Mouse (Mus musculus) hindbrain, embryonic 15.5 days (tissue): ENCODE data around the gene Xrcc6. TPM values are rescaled to one million over a fixed set of nuclear protein-coding genes. Genes with fewer than 3 reads are reported as not detected.

Experiments used
- ATAC-seq: fragments of 200-750 bp; cut with Nextera tagmentation; 2 replicates; pipeline ENCODE4 v1.8.0; 2017; ENCODE audit warnings: low read depth, moderate number of reproducible peaks, moderate TSS enrichment; ENCODE audit not compliant: low FRiP score
- H3K27ac ChIP-seq: fragments of 300-500 bp; sonication (generic); replicated peaks from 2 replicates; pipeline ENCODE4 v1.5.1; 2015; ENCODE audit warnings: mild to moderate bottlenecking, inconsistent platforms
- H3K27me3 ChIP-seq: fragments of 300-500 bp; sonication (generic); 2 replicates; pipeline ENCODE4 v1.6.1; 2015; ENCODE audit warnings: control low read depth, inconsistent platforms
- H3K36me3 ChIP-seq: fragments of 300-500 bp; sonication (generic); 2 replicates; pipeline ENCODE4 v1.6.1; 2015; ENCODE audit warnings: control low read depth, inconsistent platforms
- H3K4me1 ChIP-seq: fragments of 300-500 bp; sonication (generic); replicated peaks from 2 replicates; pipeline ENCODE4 v1.6.1; 2015; ENCODE audit warnings: control low read depth, inconsistent platforms
- H3K4me2 ChIP-seq: fragments of 300-500 bp; sonication (generic); 2 replicates; pipeline ENCODE4 v1.6.1; 2015; ENCODE audit warnings: moderate library complexity, mild to moderate bottlenecking, inconsistent platforms
- H3K4me3 ChIP-seq: fragments of 300-500 bp; sonication (generic); 2 replicates; pipeline ENCODE4 v1.5.1; 2015; ENCODE audit warnings: mild to moderate bottlenecking, inconsistent platforms
- H3K9ac ChIP-seq: fragments of 300-500 bp; sonication (generic); 2 replicates; pipeline ENCODE4 v1.6.1; 2015; ENCODE audit warnings: inconsistent platforms
- H3K9me3 ChIP-seq: fragments of 300-500 bp; sonication (generic); 2 replicates; pipeline ENCODE4 v1.6.1; 2016; ENCODE audit warnings: control low read depth, inconsistent platforms
- WGBS: fragments of 180-500 bp; shearing (Covaris S2); methylation state at CpG from one replicate; pipeline ENCODE4 v1.1.7; 2015; 5-methylcytosine and 5-hydroxymethylcytosine counted together
- polyA plus RNA-seq: library from polyadenylated mRNA; unstranded; fragments of >200 nt; fragmentation: Nextera tagmentation; extraction: Ambion mirVana; gene quantifications from 2 replicates; pipeline ENCODE4 v1.2.1, GENCODE M21; 2015

Gene Xrcc6
- polyA plus RNA-seq, 1 experiment from 2014 or later = 43.4 TPM

- Histone ChIP-seq H3K4me2 (peak within 1 kb of the TSS; percentile 49), H3K36me3 (no peaks in the 10 kb centered on the region), H3K4me3 (peak within 1 kb of the TSS; percentile 27), H3K4me1 (no peaks in the 10 kb centered on the region; the same call in 1 of the 2 replicates), H3K9me3 (no peaks in the 10 kb centered on the region), H3K27ac (no peak within 1 kb of the TSS), H3K9ac (no peak within 1 kb of the TSS), H3K27me3 (peaks cover 41% of the 10 kb centered on the region)
- whole genome bisulfite sequencing = 25% methylated on average over 38 of the region's 40 CpGs
- no peak for ATAC-seq
Observed at GRCm38 (mm10) chr15:82069898-82070297, 82.3 kb downstream of the Xrcc6 start, which contains the start of gene Mei1. Gene Mei1 (plus strand): TSS chr15:82069996.

GRCm38 (mm10) chr15:82071816-82072469 is 84.3 kb downstream of the Xrcc6 start:
- H3K9ac ChIP-seq = no peak overlapping the region
- H3K4me2 ChIP-seq = no peak overlapping the region
- H3K27me3 ChIP-seq = peaks cover 41% of the 10 kb centered on the region
- WGBS = 93% methylated on average over 26 of the region's 26 CpGs
- H3K4me3 ChIP-seq = no peak overlapping the region
- H3K4me1 ChIP-seq = no peaks in the 10 kb centered on the region; the same call in 1 of the 2 replicates
- H3K27ac ChIP-seq = no peak overlapping the region
- no peak for ATAC-seq
- H3K36me3 ChIP-seq = no peaks in the 10 kb centered on the region
- no peaks in the 10 kb centered on the region for H3K9me3 ChIP-seq

GRCm38 (mm10) chr15:82073490-82073889 is 85.9 kb downstream of the Xrcc6 start:
- Histone ChIP-seq H3K36me3 (no peaks in the 10 kb centered on the region), H3K9me3 (no peaks in the 10 kb centered on the region), H3K4me3 (no peak overlapping the region), H3K27me3 (peaks cover 36% of the 10 kb centered on the region), H3K4me2 (no peak overlapping the region), H3K9ac (no peak overlapping the region), H3K27ac (no peak overlapping the region), H3K4me1 (no peaks in the 10 kb centered on the region; the same call in 1 of the 2 replicates)
- no peak for ATAC-seq
- 87% methylated on average over 7 of the region's 7 CpGs for WGBS

- H3K4me2 ChIP-seq = no peak overlapping the region
- no peak overlapping the region for H3K4me3 ChIP-seq
- ATAC-seq = no peak
- WGBS = 67% methylated on average over 10 of the region's 10 CpGs
- H3K9me3 ChIP-seq = no peaks in the 10 kb centered on the region
- no peaks in the 10 kb centered on the region for H3K36me3 ChIP-seq
- H3K27me3 ChIP-seq = no peaks in the 10 kb centered on the region
- no peak overlapping the region for H3K27ac ChIP-seq
- H3K4me1 ChIP-seq = no peaks in the 10 kb centered on the region
- no peak overlapping the region for H3K9ac ChIP-seq
Observed at GRCm38 (mm10) chr15:82079883-82080282, 92.2 kb downstream of the Xrcc6 start.

- no peaks in the 10 kb centered on the region for H3K9me3 ChIP-seq
- H3K27me3 ChIP-seq = no peaks in the 10 kb centered on the region
- no peak overlapping the region for H3K4me3 ChIP-seq
- WGBS = 29% methylated on average over 7 of the region's 7 CpGs
- H3K4me1 ChIP-seq = no peaks in the 10 kb centered on the region
- no peaks in the 10 kb centered on the region for H3K36me3 ChIP-seq
- H3K9ac ChIP-seq = no peak overlapping the region
- ATAC-seq = peak; percentile 69; the same call in 1 of the 2 replicates
- H3K4me2 ChIP-seq = no peak overlapping the region
- H3K27ac ChIP-seq = no peak overlapping the region
Observed at GRCm38 (mm10) chr15:82081161-82081560, 93.5 kb downstream of the Xrcc6 start.

GRCm38 (mm10) chr15:82085606-82086005 is 98.0 kb downstream of the Xrcc6 start:
- Histone ChIP-seq H3K9ac (no peak overlapping the region), H3K27me3 (no peaks in the 10 kb centered on the region), H3K4me3 (no peak overlapping the region), H3K9me3 (no peaks in the 10 kb centered on the region), H3K4me2 (no peak overlapping the region), H3K4me1 (no peaks in the 10 kb centered on the region), H3K27ac (no peak overlapping the region), H3K36me3 (no peaks in the 10 kb centered on the region)
- 85% methylated on average over 9 of the region's 9 CpGs for WGBS
- ATAC-seq = no peak

- Histone ChIP-seq H3K27me3 (no peaks in the 10 kb centered on the region), H3K36me3 (no peaks in the 10 kb centered on the region), H3K4me2 (no peak overlapping the region), H3K4me1 (no peaks in the 10 kb centered on the region), H3K9ac (no peak overlapping the region), H3K27ac (no peak overlapping the region), H3K4me3 (no peak overlapping the region), H3K9me3 (no peaks in the 10 kb centered on the region)
- no peak for ATAC-seq
- 88% methylated on average over 12 of the region's 12 CpGs for WGBS
Observed at GRCm38 (mm10) chr15:82086131-82086530, 98.5 kb downstream of the Xrcc6 start.

GRCm38 (mm10) chr15:82087266-82087665 is 99.6 kb downstream of the Xrcc6 start:
- ATAC-seq = no peak
- no peak overlapping the region for H3K9ac ChIP-seq
- no peaks in the 10 kb centered on the region for H3K27me3 ChIP-seq
- WGBS = 12% methylated on average over 10 of the region's 10 CpGs
- H3K27ac ChIP-seq = no peak overlapping the region
- H3K36me3 ChIP-seq = no peaks in the 10 kb centered on the region
- no peak overlapping the region for H3K4me2 ChIP-seq
- no peaks in the 10 kb centered on the region for H3K9me3 ChIP-seq
- no peak overlapping the region for H3K4me3 ChIP-seq
- H3K4me1 ChIP-seq = no peaks in the 10 kb centered on the region

Other genes with a start within 250 kb of the Xrcc6 start
- gene Zc3h7b, start 242.8 kb upstream of the Xrcc6 start, polyA plus RNA-seq = 47.6 and 49.8 TPM in 2 replicates
- gene Rangap1, start 242.3 kb upstream of the Xrcc6 start, polyA plus RNA-seq = 154 and 157 TPM in 2 replicates
- 23.7 and 25.3 TPM in 2 replicates for gene Tef, start 185.4 kb upstream of the Xrcc6 start, polyA plus RNA-seq
- 17.4 and 17.7 TPM in 2 replicates for gene Tob2, start 129.0 kb upstream of the Xrcc6 start, polyA plus RNA-seq
- gene Phf5a, start 115.9 kb upstream of the Xrcc6 start, polyA plus RNA-seq = 119 and 123 TPM in 2 replicates
- 282 and 287 TPM in 2 replicates for gene Aco2, start 115.5 kb upstream of the Xrcc6 start, polyA plus RNA-seq
- 87.3 and 92.0 TPM in 2 replicates for gene Polr3h, start 61.6 kb upstream of the Xrcc6 start, polyA plus RNA-seq
- 213 and 253 TPM in 2 replicates for gene Csdc2, start 51.1 kb upstream of the Xrcc6 start, polyA plus RNA-seq
- gene Pmm1, start 26.9 kb upstream of the Xrcc6 start, polyA plus RNA-seq = 102 and 108 TPM in 2 replicates
- not detected in 2 replicates for gene 1700029P11Rik, start 7.3 kb upstream of the Xrcc6 start, polyA plus RNA-seq
- 52.6 and 55.1 TPM in 2 replicates for gene Desi1, start 46.0 kb downstream of the Xrcc6 start, polyA plus RNA-seq
- gene Snu13, start 59.8 kb downstream of the Xrcc6 start, polyA plus RNA-seq = 237 and 238 TPM in 2 replicates
- not detected in 2 replicates for gene 4930407I10Rik, start 71.3 kb downstream of the Xrcc6 start, polyA plus RNA-seq
- 0.08 and 0.09 TPM in 2 replicates for gene Mei1, start 82.2 kb downstream of the Xrcc6 start, polyA plus RNA-seq
- 11.6 and 12.0 TPM in 2 replicates for gene Ccdc134, start 140.1 kb downstream of the Xrcc6 start, polyA plus RNA-seq
- gene Srebf2, start 159.3 kb downstream of the Xrcc6 start, polyA plus RNA-seq = 204 and 209 TPM in 2 replicates
- 2.9 and 4.6 TPM in 2 replicates for gene Shisa8, start 225.0 kb downstream of the Xrcc6 start, polyA plus RNA-seq
- gene Tnfrsf13c, start 236.5 kb downstream of the Xrcc6 start, polyA plus RNA-seq = 0.37 and 0.69 TPM in 2 replicates